Mouse (Mus musculus): ENCODE measurements at regions not wholly inside any gene's neighbourhood (a gene's known extent, or its start where the extent isn't known, plus 50 kb on each side); places are given as distances from the start of the nearest gene placed in this dataset.

DNA sequence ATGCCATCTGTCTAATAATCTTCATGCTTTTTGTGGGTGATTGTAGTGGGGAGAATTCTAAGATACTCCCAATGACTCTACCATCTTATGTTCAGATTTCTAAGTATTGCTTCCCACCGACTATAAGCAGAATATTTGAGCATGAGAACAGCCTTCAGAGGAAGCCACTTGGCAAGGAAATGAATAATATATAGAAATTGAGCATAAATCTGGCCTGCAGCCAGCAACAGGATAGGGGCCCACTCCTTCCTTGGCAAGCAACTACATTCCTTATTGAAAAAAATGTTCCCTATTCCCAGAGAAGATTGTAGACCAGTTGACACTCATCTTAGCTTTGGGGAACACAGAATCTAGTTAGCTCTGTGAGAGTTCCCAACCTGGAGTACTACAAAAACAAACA lies 591.5 kb upstream of the A1bg start:
- DNase-seq (ENCODE audit: low read depth, low spot score) = no peak

DNA sequence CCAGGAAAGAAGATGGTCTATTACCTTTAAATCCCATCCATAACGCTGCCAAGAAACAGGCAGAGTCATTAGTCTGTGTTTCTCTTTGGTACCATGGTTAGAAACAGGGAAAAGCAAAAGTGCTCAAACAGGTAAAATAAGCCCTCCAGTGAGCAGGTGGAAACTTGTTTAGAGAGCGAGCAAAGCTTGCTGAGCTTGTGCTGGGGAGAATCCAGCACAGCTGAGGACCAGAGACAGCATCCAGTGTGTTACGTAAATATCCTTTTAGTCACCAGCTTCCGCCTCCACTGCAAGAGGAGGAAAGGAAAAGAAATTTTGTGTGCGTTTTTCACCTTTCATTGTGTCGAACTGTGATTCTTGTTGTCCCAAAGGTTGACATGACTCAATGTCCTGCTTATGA lies 586.0 kb upstream of the A1bg start:
- no peak for DNase-seq (ENCODE audit: low read depth, low spot score)

DNA sequence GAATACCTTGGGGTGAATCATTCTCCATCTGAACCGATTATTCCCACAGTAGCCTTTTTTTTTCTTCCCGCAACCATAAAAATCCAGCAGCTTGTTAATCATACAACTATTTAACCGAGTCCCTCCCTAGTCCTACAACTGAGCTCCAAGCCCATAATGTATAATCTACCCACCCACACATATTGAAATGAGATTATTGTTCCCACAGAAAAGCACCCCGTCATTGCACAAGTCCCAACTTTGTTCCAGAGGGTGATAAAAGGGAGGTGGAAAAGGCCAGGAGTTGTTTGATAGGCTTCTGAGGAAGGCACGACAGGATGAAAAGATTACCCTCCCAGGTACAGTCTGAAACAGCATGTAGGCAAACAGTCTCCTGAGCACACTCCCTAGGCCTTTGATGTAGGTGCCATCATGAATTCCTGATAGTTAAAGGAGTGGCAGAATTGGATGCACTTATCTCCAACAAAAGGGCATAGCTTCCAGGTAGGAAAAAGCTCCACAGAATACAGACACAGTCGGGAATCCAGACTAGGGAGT lies 583.6 kb upstream of the A1bg start:
- no peak for DNase-seq (ENCODE audit: low read depth, low spot score)

DNA sequence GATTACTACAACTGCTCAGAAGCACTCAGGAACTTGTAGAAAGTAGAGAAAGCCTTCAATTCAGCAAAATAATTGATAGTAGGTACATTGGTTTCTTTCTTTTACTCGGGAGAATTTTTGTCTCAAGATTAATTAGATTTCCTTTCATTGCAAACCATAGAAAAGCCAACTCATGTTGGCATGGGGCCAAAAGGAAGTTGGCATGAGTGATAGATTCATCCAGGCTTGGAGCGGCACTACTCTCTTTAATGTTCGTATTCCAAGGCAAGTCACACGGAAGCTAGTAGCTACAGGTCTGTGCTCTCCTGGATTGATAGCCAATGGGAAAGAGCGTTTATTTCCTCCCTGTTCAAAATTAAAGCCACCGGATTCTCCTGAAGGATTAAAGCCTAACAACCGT lies 580.6 kb upstream of the A1bg start:
- DNase-seq (ENCODE audit: low read depth, low spot score) = no peak

DNA sequence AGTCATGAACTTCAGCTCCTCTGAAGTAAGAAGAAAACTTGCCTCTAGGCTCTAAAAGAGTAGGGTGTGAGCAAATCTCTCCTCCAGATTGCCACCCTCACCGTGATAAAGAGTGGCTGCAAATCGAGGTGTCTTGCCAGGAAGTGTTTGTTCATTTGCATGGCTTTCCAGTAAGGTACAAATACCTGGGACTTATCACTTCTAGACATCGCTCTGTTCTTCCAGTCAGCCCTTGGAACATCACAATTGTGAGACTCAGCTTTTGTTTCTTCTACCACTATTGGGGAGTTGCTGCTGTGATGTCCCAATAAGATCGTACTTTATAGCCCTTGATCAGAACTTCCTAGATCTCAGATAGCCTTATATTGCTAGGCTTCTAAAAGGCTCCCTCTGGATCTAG lies 566.9 kb upstream of the A1bg start:
- DNase-seq (ENCODE audit: low read depth, low spot score) = no peak

DNA sequence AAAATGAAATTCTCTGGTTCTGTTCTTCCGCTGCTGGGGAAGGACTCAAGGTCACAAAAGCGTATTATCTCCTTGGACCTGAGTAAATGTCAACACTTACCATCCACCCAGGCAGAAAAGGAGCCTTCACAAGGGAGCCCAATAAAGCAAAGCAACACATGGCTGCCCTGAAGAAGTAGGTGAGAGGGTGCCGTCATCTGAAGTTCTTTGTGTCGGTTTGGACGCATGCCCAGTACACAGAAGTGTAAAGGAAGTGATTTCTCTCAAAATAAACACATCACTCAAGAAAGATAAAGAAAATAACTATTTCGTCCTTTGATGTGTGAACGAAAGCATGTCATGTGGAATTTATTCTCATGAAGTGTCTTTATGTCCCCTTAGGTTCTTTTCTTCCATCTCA lies 559.0 kb upstream of the A1bg start:
- no peak for DNase-seq (ENCODE audit: low read depth, low spot score)

DNA sequence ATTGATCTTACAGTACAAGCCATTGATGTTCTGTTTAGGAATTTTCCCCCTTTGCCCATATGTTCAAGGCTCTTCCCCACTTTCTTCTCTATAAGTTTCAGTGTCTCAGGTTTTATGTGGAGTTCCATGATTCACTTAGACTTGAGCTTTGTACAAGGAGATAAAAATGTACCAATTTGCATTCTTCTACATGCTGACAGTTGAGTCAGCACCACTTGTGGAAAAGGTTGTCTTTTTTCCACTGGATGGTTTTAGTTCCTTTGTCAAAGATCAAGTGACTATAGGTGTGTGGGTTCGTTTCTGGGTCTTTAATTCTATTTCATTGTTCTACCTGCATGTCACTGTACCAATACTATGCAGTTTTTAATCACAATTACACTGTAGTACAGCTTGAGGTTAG lies 551.1 kb upstream of the A1bg start:
- no peak for DNase-seq (ENCODE audit: low read depth, low spot score)

DNA sequence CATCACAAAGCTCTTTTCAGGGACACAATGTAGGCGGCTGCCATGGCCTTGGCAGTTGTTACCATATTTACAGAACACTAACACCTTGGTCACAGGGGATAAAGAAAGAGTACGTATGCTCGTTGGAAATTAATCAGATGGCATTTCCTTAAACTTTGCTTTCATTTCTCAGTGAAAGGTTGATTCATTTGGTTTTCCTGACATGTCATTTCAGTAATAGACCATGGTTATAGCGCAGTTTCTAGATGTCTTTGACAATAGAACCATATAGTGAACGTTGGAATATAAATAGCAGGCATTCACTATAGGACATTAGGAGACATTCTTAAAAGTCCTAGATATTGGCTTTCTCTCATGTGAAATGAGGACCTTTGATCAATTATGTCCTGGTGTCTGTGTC lies 532.2 kb upstream of the A1bg start:
- DNase-seq (ENCODE audit: low read depth, low spot score) = no peak

DNA sequence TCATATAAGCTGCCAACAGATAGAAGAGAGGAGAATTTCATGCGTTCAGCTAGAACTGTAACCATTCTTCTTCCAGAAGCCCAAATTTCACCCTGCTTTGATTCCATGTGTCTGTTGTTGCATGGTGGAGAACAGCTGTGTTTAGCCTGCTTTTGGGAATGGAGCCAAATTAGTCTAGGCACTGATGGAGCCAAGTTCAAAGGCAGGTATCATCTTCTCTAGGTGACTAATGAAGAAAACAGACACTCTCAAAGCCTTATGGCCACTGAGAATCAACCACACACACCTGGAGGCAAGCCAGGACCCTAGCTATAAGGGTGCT lies 531.5 kb upstream of the A1bg start:
- no peak for DNase-seq (ENCODE audit: low read depth, low spot score)

DNA sequence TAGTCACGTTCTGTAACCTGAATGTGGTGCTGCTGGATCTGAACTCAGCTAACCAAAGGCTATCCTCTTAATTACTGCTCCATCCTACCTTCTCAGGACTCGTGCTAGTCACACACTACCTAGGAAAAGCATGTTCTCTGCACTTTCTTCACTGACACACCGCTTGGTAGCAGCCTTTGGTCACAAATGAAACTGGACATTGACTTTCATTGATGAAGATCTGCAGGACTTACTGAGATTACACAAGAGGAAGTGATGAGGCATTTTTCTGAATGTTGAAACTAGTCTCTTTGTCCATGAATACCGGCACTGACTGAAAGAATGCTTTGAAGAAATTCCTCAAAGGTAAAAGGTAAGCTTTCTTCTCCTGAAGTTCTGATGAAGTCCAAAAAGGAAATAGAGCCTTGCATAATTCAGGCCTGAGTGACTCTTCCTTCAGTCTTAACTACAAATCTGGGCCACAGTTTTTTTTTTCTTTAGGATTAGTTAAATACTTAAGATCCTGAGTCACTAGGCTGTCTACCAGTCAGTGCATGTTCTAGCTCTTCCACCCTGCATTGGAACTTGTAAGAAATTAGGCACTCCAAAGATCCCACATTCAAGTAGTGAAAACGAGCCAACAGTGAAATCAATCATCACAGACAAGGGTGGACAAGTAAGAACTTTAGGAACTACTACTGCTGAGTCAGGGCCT lies 531.0 kb upstream of the A1bg start:
- DNase-seq (ENCODE audit: low read depth, low spot score) = no peak

DNA sequence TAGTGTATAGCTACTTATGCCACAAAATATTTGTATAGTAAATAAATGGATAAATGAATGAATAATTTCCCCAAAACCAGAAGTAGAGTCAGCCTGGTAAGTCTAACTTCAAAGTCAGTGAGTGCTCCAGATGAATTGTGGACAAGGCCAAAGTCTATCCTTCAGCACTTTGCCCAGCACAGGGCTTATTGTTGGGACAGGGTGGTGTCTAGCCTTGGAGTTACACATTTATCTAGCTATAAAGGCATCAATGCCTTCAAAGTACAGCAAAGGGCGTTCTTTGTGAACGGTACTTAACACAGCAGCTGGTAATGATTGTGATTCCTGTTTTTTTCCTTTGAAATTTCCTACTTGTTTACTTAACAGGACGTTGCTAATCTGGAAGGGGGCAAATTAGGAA lies 527.4 kb upstream of the A1bg start:
- no peak for DNase-seq (ENCODE audit: low read depth, low spot score)

DNA sequence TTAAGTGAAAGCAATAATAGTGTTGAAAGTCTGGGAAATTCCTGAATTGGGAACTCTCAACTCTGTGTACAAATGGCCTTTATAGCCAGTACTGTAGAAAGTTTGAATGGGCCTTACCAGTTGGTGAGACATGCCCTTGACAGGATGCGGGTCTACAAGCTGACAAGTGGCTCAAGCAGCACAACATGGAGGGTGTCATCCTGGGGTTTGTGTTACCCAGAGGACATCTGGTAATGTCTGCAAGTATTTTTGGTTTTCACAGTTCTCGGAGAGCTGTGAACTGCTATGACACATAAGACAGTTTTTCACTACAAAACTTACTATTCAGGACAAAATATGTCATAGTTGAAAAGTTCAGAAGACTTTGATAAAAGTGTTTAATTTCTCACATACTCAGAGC lies 525.7 kb upstream of the A1bg start:
- DNase-seq (ENCODE audit: low read depth, low spot score) = no peak

DNA sequence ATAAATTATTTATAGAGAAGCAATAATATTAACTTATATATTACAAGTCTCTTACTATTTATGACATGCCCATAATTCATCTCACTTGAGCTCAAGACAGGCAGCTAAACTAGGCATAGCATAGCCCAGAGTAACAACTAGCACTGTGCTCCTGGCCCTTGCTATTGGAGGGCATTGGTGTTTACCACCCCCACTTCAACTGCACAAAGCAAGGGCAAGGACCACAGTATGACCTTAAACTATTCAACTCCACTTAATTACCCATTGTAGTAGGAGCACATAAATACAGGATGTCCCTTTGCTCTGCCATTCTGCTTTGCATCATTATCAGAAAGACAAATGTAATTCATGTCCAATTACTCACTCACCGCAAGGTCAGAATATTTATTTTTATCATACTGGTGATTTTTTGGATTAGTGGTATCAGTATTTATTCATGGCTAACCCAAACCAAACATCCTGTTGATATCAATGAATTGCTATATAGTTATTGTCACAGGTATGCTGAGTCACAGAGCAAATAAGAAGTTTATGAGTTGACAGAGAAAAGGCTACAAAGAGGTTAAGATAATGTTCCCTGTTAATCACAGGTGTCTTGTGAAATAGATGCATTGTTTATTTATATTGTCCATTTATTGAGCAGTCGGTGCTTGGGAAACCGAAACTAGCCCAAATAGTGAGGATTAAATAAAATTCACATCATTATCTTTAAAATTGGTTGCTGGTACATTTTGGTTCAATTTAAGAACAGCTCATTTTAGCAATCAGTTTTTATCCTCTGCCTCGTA lies 523.4 kb upstream of the A1bg start:
- no peak for DNase-seq (ENCODE audit: low read depth, low spot score)

DNA sequence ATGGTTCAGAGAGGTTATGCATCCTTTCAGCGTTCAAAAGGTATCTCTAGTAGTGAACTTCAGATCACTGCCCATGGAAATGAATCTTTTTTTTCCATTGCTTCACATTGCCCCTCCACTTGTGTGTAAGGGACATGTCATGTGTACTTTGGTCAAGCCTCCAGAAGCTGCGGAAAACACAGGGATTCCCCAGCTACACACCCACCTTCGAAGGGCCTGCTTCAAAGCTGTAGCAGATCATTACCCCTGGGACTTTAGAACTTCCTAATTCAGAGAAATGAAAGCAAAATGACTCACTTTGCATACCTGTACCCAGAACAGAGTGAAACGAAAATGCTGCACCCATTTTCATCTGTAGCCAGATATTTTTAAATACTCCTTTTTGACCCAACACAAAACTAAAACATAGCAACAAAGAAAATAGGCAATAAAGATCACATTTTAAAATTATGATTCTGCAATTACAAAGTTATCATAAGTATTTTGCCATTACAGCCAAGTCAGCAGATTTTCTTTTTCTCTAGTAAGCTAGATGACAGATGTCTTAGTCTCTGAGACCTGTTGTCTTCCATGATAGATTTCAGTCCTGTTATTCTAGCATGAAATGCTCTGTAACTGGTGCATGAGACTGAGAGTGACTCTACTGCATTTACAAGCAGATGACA lies 519.1 kb upstream of the A1bg start:
- DNase-seq (ENCODE audit: low read depth, low spot score) = no peak

DNA sequence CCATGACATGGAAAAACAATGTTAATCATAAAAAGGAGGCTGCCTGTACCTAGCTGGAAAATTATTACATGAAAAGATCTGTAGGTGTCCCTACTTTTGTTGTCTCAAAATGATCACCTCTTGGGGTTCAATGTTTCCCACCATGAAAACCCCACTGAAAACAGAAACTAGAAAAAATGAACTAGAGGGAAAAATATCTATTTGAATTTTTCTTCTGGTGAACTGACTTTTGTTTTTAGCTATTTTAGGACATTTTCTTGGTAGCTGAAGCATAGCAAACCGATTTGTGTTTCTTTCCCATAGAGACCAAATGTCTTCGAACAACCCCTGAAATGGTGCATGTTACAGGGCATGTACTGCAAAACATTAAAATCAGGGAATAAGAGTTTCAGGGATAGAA lies 518.2 kb upstream of the A1bg start:
- no peak for DNase-seq (ENCODE audit: low read depth, low spot score)

DNA sequence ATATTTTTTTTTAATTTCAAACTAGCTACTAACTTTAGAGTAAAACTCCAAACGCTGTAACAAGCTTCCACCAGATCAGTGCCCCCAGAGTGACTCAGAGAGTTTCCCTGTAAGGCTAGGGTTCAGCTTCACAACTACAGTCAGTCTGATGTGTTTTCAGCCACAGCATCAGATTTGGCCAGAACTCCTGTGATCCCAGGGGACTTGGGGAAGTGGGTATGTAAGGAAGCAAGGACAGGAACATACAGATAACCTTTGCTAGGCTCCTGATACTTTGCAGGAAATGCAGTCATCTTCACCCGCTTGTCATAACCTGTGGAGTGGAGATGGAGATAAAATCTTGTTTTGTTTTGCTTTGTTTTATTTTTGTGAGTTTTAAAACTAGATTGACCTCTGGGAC lies 517.5 kb upstream of the A1bg start:
- DNase-seq (ENCODE audit: low read depth, low spot score) = no peak

DNA sequence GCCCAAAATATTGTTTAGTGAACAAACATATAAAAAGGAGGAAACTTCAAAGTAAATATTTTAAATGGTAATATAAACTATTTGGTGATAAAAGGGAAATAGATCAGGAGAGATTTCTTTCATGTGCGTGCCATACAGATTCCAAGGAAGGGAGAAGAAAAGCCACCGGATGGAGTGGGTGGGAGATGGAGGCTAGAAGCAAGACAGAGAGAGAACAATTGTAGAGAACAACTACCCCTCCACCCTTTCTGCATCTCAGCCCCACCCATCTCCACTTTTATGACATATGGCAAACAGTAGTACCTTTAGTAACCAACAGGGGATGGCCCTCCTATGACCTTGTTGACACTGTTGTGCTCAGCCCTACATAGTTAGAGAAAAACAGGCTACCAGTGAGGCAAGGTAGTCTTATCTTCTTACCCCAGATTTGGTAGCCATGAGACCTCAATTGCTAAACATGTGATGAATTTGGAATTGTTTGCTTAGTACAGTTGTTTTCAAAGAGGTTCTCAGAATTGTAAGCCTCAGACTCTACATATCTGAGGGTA lies 516.9 kb upstream of the A1bg start:
- no peak for DNase-seq (ENCODE audit: low read depth, low spot score)

DNA sequence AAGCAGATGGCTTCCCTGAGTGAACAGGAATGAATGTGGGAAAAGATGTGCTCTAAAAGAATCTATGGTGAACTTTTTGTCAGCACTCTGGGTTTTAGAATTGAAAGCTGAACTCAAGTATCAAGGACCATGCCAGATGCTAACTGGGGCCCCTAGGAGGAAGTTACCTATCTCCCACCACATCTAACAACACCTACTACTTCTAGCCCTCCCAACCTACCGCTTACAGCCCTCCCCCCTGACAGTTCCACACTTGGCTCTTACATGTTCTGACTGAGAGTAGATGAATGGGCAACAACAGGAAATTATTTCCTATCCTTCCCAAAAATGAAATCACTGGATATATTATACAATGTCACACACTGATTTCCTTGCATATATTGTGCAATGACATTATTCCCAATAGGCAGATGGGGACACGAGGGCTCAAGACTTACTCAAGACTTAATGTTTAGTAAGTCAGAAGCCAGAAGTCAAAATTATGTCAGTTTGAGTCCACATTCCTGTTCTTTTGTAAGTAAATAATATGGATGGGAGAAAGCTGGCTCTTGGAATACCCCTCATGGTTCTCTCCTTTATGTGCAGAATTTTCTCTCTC lies 506.1 kb upstream of the A1bg start:
- no peak for DNase-seq (ENCODE audit: low read depth, low spot score)

DNA sequence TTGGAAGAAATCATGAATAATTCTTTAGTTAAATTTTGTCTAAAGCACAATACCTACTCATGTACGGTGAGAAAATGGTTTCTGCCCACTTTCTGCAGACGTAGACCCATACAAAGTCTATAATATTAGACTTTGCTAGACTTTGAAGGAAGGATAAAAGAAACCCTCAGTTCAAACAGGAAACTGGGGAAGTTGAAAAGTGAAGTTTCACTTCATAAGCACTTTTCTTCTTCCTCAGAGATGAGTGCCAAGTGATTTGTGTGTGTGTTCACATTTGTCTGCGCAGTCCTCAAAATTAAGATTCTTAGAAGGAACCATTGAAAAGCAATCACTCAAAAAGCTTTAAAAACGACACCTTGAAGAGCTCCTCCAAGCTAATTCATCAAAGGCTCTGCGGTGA lies 500.2 kb upstream of the A1bg start:
- no peak for DNase-seq (ENCODE audit: low read depth, low spot score)

DNA sequence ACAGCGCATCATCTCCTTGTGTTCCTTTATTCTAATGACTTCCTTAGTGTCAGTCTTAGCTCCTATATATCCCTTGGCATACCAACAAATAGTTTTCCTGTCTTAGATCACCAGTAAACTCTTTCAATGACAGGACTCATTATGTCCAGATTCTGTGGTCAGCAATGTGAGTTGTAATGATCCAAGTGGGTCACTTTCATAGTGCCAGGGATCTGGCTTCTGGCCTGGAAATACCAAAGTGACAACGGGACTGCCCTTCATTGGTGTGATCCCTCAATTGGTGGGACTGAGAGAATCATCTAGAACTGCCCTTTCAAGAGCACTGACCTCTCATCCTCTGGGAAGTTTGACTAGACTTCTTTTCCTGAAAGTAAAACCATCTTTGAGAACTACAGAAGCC lies 494.7 kb upstream of the A1bg start:
- DNase-seq (ENCODE audit: low read depth, low spot score) = no peak

DNA sequence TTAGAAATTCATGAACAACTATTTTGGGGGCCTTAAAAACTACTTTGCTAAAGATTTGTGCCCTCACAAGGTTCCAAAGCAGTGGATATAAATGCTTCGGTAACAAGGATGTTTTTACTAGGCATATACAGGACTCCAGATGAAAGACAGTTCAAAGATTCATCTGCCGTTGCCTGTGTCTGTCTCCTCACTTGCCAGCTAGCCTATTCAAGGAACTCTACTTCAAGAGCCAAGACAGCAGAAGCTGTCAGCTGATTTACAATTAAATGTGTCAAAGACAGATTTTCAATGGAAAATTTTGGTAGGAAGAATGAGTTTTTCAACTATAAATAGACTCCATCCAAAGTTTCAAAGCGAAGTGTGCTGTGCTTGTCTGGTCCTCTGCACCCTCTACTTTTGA lies 494.0 kb upstream of the A1bg start:
- DNase-seq (ENCODE audit: low read depth, low spot score) = no peak

DNA sequence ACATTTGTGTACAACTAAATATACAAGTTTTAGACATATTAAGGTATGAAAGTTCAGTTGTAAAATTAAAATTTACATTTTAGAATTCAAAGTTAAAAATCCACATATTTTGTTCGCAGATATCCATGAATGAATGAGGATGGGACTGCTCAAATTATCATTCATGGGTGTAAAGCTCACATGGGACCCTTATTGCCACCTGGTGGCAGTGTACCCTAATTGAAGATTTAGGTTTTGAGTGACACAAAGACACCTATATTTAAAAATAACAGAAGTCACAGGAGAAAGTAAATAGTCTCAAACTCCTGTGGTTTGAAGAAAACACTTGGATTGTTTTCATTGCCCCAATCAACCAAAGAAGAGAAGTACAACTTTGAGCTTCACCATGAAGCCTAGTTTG lies 492.8 kb upstream of the A1bg start:
- no peak for DNase-seq (ENCODE audit: low read depth, low spot score)
